Mouse (Mus musculus) kidney, postnatal 4 days (tissue): ENCODE results near the gene Ltb.
"Not testable (repeated sequence)": the region's sequence is repeated elsewhere in the genome, so short reads cannot be mapped to it uniquely, and the experiment has no call there.

Source experiments
- DNase-seq, 2 experiments: peaks; one replicate each; pipeline ENCODE4 v3.0.0; 2021; ENCODE audit warnings: mixed read lengths in 2 of 2

Ltb gene

DNA sequence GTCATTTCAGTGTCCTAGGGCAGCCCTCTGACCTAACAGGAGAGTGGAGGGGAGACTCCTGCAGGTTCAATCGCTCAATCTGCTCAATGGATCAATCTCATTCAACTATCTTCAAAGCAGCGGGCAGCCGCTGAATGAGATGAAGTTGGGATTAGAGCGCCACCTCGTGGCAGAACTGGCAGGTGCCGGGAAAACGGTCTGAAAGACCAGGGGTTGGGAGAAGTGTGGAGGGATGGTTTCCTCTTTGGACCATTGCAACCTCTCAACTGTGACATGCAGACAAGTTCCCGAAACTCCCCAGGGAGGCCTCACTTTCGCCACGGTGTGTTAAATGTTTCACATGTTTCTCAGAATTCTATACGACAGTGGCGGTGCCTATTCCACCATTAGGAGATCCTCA, 37.8 kb downstream of the Ltb start:
- peak; percentile 93 to 95 for DNase-seq

DNA sequence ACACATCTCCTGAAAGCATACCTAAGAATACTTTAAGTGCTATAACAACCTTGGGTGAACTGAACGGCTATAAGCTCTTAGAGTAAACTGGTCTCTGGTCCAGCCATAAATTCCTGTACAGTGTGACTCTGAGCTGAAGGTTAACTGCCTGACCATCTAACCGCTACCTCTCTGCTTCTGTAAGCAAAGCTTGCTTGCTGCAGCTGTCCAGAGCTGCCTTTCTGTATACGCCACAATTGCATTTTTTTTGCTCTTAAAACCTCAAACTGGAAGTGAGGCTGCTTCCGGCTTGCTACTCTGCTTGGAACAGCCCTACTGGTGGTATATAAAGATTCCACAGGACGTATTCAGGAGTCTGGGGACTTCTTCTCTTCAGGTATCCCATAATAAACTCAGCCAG, 38.4 kb downstream of the Ltb start:
- peak; percentile 5 to 19 for DNase-seq

- DNase-seq: peak; percentile 20 to 51
These were observed 39.1 kb downstream of the Ltb start, which contains the start of gene Atp6v1g2 for GRCm38 (mm10) chr17:35233114-35233980. Gene Atp6v1g2, plus strand, starts transcription at chr17:35233660.

DNA sequence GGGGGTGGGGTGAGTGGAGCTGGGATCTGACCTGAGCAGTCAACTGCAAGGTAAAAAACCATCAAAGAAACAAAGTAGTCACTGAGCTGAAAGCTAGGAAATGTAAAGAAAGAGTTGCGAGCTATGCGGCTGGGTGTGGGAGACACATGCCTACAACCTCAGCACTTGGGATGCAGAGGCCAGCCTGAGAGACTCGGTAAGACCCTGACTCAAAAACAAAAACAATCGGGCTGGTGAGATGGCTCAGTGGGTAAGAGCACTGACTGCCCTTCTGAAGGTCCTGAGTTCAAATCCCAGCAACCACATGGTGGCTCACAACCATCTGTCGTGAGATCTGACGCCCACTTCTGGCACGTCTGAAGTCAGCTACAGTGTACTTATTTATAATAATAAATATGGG, 39.9 kb downstream of the Ltb start:
- DNase-seq: not testable (repeated sequence)

- peak; percentile 67 to 78 for DNase-seq
These were observed 40.7 kb downstream of the Ltb start for GRCm38 (mm10) chr17:35234903-35235302.

GRCm38 (mm10) chr17:35235614-35236389, 41.6 kb downstream of the Ltb start, which contains the start of gene Nfkbil1:
Gene Nfkbil1, minus strand, starts transcription at chr17:35235792.
- DNase-seq: peak; percentile 90 to 95

- DNase-seq: peak; percentile 98 to 99
These were observed 42.1 kb downstream of the Ltb start for GRCm38 (mm10) chr17:35236390-35236746.

GRCm38 (mm10) chr17:35236996-35237395, 42.8 kb downstream of the Ltb start:
- no peak for DNase-seq

GRCm38 (mm10) chr17:35237504-35237903, 43.3 kb downstream of the Ltb start:
- DNase-seq: no peak

DNA sequence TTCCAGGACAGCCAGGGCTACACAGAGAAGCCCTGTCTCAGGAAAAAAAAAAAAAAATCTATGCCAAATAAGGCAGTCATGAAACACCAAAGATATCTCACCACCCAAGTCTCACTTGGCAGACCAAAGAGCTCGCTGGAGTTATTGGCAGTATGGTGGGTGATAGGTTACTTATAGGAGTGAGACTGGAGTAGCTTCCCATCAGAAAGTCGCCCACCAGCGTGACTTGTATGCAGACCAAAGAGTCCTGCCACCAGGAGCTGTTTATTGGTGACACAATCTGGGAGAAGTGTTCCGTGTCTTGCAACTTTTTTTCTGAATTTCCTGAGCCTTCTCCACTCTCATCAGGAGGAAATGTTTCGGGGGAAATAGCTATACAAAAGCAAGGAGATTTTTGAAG, 45.5 kb downstream of the Ltb start:
- no peak for DNase-seq

DNA sequence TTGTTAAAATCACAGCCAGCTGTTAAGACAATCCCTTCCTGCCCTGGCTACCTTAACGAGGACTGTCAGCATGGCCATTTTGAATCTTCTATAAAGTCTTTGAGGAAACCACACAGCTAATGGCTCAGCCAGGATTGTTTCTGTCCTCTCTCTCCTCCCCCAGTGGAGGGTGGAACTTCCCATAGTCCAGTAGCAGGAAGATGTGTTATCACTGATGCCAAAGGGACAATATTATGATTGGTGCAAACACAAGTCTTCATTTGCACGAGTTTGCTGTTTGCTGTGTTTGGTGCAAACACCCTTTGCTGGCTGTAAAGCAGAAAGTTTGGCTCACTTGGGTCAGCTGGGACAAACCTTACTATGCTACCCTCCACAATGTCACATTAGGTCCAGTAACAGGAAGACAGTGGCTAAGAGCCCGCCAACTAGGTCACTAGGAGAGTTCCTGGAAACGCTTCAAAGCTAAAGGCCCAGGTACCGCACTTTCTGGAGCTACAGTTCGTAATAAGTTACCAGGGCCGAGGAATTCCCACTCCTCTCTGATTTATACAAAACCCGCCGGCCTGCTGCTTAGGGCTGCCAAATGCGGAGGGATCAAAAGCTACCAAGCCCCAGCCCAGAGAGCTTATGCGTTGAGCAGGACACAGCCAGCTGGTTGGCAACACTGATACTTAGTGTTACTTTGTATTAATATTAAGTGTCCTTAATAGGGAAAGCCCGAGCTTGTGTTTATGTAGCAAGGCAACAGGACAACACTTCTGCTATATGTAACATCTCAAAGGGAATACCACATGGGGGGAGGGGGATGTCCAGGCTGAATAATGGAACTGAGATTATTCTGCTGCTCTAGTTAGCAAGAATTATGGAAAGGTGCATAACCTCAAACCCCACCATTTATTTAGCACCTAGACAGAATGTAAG, 46.4 kb downstream of the Ltb start:
- DNase-seq: peak in 1 of 2 experiments; percentile 54

DNA sequence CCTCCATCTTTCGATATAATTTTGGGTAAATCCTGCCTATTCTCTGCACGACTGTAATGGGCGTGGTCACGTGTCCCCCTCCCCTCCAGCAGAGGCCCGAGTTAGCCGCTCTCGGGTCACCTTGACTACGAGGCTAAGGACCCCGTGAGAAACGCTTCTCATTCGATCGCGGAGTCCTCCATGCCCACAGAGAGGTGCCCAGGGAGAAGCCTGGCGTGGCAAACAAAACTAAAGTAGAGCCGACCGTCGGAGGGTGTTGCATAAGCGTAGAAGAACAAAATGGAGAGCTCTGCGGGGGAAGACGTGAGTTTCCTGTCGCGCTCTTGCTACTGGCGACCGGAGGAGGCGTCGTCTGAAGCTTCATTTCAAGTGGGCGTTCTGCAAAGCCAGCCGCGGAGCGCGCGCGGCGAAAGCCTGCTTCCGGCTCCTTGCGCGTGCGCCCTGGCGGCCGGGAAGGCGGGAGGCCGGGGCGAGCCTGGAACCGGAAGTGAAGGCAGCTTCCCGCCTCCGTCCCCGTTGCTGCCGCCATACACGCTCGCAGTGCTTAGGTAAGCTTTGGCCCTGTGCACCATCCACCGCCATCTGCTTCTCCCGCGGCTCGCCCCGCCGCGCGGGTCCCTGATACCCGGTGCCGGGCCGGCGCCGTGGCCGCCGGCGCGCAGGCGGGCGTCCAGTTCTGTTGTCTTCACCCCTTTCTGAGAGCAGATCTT, 47.2 kb downstream of the Ltb start, which contains the start of gene Ddx39b:
TSS of gene Ddx39b (plus strand) at position 442 of the 710 bp plus-strand sequence.
- peak; percentile 95 to 98 for DNase-seq

DNA sequence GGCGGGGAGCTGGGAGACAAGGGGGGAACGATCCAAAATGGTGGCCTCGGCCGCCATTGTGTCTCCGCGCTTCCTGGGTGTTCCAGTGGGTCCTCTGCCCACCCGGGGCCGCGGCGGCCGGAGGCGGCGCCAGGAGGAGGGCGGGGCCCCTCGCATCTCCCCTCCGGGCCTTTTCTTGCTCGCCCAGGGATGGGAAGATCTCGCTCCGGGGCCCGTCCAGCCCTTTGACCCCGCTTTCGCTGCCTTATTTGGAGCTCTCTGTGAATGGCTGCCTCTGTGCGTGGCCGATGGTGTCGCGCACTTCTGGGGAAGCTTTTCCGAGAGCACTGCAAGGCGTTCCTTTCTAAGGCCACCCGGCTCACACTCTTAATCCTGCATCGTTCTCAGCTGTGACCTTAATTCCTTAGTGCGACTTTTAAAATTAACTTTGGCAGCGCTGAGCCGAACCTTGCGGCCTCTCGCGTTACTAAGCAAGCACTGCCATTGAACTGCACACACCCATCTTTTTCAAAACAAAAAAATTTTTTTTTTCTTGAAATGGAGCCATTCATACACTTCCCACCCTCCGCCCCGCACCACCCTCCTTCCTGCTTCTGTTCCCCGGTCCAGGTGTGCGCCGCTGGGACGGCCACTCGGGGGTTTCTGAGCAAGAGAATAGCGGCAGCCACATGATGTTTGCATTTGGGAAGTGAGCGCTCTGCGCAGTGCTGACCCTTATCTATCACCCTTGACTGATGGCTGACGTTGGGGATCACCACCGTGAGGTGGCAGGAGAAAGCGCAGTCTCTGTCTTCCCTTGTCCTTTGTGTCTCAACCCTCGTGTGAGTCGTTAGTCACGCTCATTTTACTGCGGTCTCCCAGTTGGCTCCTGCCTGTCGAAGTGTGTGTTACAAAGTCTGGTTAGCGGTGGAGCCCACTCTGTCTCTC, 48.0 kb downstream of the Ltb start:
- DNase-seq: peak; percentile 78 to 89

- DNase-seq: peak; percentile 73 to 78
These were observed 48.8 kb downstream of the Ltb start for GRCm38 (mm10) chr17:35243086-35243485.

DNA sequence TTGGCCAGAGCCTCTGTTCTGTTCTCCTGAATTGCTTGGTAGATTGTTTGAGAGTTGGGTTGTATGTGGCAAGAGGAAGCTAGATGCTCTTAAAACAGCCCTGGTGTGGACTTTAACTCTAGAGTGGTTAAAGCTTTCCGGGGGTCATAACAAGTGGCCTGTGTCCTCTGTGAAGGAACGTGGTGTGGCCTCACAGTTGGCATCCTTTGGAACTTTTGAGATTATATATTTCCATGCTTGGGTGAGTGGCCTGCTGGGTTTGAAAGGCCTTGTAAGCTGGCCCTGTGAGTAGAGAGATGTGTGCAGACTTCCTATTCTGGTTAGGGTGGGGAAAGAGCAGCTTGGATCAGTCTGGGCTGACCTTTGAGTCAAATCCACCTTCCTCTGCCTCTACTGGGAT, 50.8 kb downstream of the Ltb start:
- DNase-seq: no peak
